Mouse (Mus musculus) thymus, postnatal 36 days (tissue): Measurements from ENCODE around the gene Clec2g.
"Not testable (repeated sequence)": the region's sequence is repeated elsewhere in the genome, so short reads cannot be mapped to it uniquely, and the experiment has no call there.

ENCODE experiments used
- DNase-seq, 2 experiments: peaks; one replicate each; pipeline ENCODE4 v3.0.0; 2022; ENCODE audit warnings: mixed read lengths in 2 of 2

Clec2g gene

DNA sequence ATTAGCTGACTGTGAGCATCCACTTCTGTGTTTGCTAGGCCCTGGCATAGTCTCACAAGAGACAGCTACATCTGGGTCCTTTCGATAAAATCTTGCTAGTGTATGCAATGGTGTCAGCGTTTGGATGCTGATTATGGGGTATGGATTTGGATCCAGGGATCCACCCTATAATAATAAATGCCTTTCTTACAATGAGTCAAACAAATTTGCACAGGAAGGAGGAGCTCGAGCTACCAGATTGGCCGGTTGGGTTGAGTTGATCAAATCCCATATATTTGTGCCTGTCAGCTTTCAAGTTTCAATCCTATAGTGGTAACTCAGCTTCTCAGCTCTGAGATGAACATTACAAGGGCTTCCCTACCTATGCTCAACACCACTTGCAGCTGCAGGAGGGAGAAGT lies at the start of gene Clec2g:
Clec2g (plus strand) TSS at position 301 of the 400 bp plus-strand sequence.
- not testable (repeated sequence) for DNase-seq

DNA sequence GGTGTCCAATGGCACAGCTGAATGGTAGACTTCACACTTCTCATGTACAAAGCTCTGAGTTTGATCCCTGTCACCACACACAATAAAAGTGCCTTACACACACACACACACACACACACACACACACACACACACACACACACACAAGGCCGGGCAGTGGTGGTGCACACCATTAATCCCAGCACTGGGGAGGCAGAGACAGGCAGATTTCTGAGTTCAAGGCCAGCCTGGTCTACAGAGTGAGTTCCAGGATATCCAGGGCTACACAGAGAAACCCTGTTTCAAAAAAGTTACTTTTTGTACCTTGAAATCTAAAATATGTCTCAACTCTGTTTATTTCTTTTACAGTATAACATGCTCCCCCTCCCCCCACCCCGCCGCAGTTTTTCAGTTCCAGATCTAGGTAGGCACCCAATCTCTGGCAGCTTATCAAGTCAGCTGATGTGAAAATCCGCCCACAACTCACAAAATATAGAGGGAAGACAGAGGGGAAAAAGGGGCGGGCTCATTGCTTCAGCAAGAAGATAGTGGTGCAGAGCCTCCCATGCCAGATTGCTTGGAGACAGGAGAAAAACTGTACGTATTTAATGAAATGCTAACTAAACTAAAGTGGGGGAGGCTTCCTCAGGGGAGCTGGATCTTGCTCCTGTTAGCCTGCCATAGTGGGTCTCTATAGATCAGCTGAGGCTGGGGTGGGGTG lies 46.9 kb upstream of the Clec2g start, which contains the start of gene Clec2i:
Clec2i (plus strand) TSS at position 498 of the 700 bp plus-strand sequence.
- DNase-seq = peak; percentile 68 to 78

GRCm38 (mm10) chr6:128888834-128889233 lies 45.3 kb upstream of the Clec2g start:
- DNase-seq = peak; percentile 49 to 61

DNA sequence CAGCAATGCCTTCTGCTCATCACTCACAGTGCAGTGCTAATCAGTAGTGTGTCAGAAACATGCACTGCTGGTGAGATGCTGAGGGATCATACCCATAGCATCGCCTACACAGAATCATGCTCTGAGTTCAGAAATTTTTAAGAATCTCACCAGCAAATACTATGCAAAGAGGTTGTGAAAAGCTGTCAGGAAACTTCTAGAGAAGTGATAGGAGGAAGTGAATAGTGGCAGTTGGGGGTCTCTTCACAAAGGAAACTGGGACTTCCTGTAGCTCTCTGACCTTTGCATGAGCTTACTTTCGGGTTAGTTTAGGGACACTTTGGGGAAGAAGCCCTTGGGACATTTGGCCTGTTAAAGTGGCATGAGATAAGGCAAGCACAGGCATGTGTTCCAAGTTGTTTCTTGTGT lies 43.2 kb upstream of the Clec2g start, which contains the start of gene BC035044:
BC035044 (minus strand) TSS at position 179 of the 408 bp plus-strand sequence.
- peak; percentile 29 to 49 for DNase-seq

DNA sequence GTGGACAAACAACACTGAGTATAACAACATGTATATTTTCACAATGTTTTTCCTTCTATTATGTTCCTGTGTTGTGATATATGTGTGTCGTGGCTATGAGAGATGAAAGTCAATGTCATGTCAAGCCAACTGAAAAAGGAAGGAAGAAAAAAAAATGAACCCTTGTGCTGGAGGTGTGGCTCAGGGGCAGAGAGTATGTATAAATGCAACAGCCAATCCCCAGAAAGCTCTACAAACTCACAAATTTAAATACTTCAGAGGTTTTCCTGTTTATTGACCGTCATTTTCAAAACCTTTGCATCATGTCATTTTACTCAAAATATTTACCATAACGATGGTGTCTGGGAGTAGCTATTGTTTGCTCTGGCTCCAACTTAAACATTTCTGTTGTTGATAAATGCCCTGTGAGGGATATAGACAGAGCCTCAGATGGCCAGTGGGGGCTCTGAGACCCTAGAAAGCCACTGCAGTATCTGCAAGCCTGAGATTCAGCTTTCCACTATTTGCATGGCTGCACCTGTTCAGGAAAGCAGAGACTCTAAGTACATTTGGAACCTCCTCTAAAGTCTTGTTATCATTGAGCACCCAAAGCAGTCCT lies 38.7 kb upstream of the Clec2g start:
- no peak for DNase-seq

- no peak for DNase-seq
Observed at GRCm38 (mm10) chr6:128900044-128900443, 34.1 kb upstream of the Clec2g start.

- DNase-seq = not testable (repeated sequence)
Observed at GRCm38 (mm10) chr6:128900796-128901552, 33.2 kb upstream of the Clec2g start.

DNA sequence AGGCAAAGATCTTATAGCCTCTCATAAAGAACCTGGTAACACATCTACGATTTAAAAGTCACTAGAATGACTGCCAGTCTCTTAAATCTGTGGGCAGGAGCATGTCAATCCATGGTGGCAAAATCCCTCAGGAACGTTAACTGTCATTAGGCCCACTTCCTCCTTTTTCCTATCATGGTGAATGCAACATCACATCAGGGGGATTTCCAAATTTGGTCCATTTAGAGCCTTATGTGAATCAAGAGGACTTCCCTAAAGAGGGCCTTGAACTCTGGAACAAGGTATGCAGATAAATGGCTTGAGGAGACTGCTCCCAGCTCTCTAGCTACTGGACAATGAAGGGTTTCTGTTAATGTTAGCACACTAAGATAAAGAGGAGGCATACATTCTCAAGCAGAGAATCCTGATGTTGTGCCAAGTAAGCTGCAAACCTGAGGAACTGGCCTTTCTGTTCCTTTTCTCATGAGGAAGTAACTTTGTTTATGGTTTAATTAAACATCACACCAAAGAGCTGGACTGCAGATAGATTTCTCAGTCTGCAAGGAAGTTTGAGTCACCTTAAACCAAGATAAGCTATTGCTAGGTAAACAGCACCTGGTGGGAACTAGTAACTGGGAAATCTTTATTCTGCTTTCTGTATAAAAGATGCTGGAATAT lies 20.5 kb upstream of the Clec2g start:
- DNase-seq = no peak

- no peak for DNase-seq
Observed at GRCm38 (mm10) chr6:128917322-128917721, 16.9 kb upstream of the Clec2g start.

DNA sequence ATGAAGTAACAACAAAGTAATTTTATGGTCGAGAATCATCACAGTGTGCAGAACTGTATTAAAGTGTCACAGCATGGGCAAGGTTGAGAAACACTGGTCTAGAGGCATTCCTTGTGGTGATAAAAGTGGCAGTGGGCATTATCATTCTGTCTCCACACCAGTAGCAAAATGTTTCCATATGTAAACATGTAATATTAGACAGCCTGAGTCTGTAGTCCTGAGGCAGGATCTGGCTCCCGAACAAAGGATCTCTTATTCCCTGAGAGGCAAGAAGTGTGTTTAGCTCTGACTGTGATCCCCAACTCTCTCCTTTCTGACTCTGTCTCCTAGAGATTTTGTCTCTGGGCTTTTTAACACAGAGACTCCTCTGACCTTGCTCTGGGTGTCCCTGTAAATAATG lies 1.1 kb upstream of the Clec2g start:
- no peak for DNase-seq

DNA sequence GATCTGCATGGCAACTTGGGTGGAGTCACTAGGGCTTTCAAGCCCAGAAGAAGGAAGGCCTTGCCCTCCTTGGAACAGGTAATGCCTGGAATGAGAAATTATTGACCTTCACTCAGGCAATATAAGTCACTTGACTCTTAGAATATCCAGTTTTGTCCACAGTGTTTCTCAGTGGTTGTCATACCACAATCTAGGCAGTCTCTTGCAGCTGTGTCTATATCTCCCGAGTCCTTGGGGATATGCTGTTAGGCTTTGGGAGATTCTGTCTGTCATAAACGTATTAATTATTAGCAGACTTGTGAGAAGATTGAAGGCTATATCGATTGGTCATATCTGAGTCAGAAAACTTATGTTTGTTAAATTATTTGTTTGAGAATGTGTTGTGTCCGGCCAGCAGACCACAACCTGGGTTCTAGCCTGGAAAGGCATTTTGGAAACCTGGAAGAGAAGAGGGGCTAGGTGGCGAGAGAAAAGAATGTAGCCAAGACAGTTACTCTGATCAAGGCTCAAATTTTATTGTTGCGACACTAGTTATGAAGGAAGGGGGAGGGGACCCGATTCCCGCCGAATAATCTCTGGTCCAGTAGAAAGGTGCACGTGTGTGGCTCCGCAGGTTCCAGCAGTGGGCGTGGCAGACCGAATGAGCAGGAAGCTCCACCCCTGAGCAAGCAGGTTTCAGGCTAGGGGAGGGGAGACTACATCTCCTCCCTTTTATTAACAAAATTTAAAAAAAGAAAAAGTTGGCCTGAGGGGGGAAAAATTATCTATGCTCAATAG lies 1.9 kb downstream of the Clec2g start:
- not testable (repeated sequence) for DNase-seq

DNA sequence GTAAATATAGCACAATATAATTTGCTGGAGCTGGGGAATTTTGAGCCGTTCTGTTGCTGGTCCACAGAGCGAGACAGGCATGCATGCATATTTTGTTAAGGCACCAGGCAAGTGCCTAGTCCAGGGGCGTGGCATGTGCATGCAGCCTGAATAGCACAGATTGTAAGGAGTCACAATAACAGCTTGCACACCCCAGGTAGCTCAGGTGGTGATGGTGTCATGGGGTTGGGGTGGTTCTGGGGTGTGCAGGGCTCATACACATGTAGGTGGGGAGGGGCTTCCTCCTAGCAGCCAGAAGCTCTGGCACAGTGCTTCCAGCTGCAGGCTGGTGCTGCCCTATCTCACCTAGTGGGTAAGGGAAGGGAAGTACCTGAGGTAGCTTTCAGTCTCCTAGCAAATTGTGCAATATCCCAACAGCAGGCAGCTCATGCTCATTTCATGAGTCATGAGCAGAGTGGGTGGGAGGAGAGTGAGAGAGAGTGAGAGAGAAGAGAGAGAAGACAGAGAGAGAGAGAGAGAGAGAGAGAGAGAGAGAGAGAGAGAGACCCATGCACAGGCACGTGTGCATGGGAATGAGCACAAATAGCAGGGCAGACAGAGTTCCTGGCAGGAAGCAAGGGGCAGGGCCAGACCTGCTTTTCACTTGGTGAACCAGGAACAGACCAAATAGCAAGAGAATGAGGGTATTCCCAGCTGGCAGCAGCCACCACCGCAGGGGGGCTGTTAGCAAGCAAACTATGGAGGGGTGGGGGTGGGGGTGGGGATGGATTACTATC lies 7.7 kb downstream of the Clec2g start:
- no peak for DNase-seq

DNA sequence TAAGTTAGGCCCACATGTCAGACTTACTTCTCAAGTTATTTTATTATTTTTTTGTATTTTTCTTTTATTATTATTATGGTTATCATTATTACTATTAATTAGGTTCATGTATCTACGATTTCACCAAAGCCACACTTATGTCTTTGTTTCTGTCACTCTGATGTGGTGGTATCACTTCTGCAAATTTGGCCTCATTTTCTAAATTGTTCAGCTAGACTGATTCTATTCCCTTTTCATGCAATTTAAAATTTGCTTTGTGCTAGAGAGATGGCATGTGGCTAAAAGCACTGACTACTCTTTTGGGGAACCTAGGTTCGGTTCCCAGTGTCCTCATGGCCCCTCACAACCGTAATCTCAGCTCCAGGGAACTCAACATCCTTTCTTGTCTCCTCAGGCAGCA lies 11.4 kb downstream of the Clec2g start:
- DNase-seq = no peak

GRCm38 (mm10) chr6:128961110-128961509 lies 26.9 kb downstream of the Clec2g start:
- no peak for DNase-seq

DNA sequence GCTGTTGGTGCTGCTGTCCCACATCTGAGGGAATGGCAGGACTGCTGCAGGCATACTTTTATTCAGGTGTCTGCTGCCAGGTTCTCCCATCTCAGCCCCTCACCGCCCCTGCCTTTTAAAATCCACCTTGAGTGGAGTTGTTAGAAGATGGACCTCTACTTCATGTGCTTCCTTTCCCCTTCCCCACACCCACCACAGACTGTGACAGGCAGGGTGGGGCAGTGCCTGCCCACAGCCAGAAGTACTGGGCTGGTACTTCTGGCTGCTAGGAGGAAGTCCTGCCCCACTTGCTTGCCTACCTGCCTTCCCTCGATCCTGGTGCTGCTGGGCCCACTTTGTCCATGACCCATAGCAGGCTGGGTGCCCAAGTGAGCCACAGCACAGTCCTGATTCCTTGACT lies 27.9 kb downstream of the Clec2g start:
- DNase-seq = not testable (repeated sequence)

- DNase-seq = no peak
Observed at GRCm38 (mm10) chr6:128964519-128964918, 30.3 kb downstream of the Clec2g start.

DNA sequence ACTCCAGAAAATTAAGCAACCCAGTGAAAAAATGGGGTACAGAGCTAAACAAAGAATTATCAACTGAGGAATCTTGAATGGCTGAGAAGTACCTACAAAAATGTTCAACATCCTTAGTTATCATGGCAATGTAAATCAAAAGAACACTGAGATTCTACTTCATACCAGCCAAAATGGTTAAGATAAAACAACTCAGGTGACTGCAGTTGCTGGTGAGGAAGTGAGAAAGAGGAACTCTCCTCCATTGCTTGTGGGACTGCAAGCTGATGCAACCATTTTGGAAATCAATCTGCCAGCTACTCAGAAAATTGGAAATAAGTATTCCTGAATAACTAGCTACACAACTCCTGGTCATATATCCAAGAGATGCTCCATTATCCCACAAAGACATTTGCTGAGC lies 34.3 kb downstream of the Clec2g start:
- no peak for DNase-seq

DNA sequence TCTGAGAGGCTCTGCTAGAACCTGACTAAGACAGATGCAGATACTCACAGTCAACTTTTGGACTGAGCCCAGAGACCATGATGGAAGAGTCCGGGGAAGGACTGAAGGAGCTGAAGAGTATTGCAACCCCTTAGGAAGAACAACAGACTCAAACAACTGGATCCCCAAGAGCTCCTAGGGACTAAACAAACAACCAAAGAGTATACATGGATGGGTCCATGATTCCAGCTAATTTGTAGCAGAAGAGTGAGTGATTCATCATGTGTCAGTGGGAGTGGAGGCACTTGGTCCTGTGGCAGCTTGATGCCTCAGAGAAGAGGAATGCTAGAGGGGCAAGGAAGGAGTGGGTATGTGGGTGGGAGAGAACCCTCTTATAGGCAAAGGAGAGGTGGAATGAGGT lies 35.6 kb downstream of the Clec2g start:
- DNase-seq = no peak

- not testable (repeated sequence) for DNase-seq
Observed at GRCm38 (mm10) chr6:128970508-128971393, 36.6 kb downstream of the Clec2g start.

DNA sequence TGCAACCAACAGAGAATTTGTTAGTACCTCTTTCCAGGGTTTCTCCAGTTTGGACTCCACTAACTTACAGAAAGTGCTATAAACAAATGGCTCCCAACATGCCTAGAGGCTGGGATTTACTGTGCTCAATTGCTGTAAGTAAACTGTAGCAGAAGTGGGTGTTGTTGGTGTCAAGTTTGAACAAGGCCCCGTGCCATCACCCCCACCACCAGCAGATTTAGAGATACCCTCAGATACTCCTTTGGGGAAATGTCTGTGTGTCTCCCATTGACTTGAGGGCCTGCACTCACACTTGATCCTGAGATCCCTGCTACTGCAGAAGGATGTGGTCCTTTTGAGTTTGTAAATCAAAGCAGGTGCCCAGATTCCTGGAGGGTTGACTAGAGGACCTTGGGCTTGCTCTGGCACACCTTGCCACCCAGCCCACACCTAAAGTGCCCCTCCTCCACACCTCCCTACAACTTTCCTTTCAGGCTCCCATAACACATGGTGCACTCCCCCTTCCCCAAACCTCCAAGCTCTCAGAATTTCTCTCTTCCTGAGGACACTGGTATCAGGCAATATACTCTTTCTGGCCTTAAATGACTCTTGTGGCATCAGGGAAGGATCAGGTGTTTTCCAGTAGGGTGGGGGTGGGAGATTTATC lies 37.3 kb downstream of the Clec2g start:
- no peak for DNase-seq
